Mouse (Mus musculus): Measurements from ENCODE around the gene Pradc1.

DNA sequence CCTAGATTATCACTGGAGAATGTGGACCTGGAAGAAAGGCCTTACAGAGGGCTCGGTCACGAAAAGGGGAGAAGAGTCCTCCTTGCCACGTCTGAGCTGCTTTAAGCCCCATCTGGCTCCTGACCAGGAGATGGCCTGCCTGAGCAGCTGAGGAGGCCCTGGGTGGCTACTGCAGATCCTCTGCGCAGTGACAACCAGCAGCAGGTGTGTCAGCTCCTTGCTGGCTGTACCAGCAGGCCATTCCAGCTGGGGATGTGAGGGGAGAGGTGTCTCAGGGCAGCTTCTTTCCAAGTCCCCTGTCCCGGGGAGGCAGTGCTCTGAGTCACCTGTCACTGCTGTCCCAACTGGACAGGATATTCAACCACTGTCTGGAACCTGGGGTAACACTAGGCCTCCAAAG lies 20.8 kb upstream of the Pradc1 start:
- no peak for TF ChIP-seq POLR2A (IDR thresholded peaks at IDR 0.05; ENCODE audit: control insufficient read depth, extremely low read depth, insufficient read depth, low read length, poor library complexity)
- no peak for TF ChIP-seq CTCF (IDR thresholded peaks at IDR 0.05; ENCODE audit: borderline replicate concordance, control insufficient read depth, extremely low read depth, insufficient read depth, low read length, poor library complexity)

Measured in thymus, adult 2 months (tissue).